Mouse (Mus musculus) adrenal gland, adult 10 weeks (tissue): ENCODE measurements around the gene Lime1. TPM values are rescaled to one million over a fixed set of nuclear protein-coding genes. Genes with fewer than 3 reads are reported as not detected.

Experiments
- polyA plus RNA-seq: library from polyadenylated mRNA; stranded (reverse); fragments of 350-450 nt; fragmentation: Illumina TruSeq; extraction: RNeasy Lipid Tissue Mini Kit (QIAGEN cat#74804); gene quantifications from one replicate; pipeline ENCODE4 v1.2.3, GENCODE M21; 2014; ENCODE audit warnings: low read depth, low replicate concordance

Lime1 gene
- not detected for polyA plus RNA-seq

DNA sequence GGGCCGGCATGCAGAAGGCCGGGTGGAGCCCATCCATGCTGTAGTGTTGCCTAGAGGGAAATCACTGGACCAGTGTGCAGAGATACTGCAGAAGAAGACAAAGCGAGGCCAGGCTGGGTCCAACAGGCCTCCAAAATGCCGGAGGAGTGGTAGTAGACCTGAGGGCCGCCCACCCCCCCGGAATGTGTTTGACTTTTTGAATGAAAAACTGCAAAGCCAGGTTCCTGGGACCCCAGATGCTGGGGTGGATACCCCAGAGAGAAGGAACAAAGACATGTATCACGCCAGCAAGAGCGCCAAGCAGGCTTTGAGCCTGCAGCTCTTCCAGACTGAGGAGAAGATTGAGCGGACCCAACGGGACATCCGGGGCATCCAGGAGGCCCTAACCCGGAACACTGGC is at the start of gene Lime1:
Lime1 (plus strand) TSS at position 301 of the 400 bp plus-strand sequence.

DNA sequence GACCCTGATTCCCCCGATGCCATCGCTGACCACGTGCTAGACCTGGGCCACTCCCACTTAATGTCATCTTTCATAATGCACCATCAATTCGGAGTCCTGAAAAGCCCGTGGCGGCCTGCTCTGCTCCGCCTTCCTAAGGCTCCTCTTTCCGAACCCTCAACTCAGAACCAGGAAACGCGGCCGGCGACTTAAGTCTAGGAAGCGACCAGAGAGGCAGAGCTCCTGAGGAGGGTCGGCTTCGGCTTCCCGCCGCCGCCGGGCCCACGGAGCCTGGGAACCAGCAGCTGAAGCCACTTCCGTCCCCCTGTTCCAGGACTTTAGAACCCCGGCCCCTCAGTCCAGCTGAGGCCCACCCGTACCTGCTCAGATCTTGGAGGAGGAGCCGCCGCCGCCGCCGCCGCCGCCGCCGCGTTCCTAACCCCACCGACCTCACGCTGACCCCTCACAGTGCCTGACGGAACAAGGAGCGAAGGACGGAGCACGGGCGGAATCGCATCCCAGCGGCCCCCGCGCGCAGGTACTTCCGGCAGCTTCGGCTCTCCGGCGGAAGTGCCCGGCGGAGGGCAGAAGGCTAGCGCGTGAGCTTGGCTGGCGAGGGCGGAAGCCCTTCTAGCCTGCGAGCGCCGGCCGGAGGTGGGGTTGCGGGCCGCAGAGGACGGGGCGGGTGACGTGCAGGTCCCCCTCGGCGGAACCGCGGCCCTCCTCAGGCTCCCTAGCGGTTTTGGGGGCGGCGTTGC is 14.8 kb upstream of the Lime1 start, which contains the start of the genes Zgpat and Arfrp1:
Zgpat (plus strand) TSS at position 69 of the 737 bp plus-strand sequence.
Arfrp1 (minus strand) TSS at position 545 of the 737 bp plus-strand sequence.

Other genes starting within 250 kb of the Lime1 start
- 2.5 TPM for gene Kcnq2, start 244.8 kb upstream of the Lime1 start, polyA plus RNA-seq
- gene Eef1a2, start 223.1 kb upstream of the Lime1 start, polyA plus RNA-seq: 0.47 TPM
- 8.3 TPM for gene Ppdpf, start 192.8 kb upstream of the Lime1 start, polyA plus RNA-seq
- gene Ptk6, start 177.3 kb upstream of the Lime1 start, polyA plus RNA-seq: not detected
- gene Srms, start 166.9 kb upstream of the Lime1 start, polyA plus RNA-seq: not detected
- not detected for gene Fndc11, start 160.1 kb upstream of the Lime1 start, polyA plus RNA-seq
- 2.0 TPM for gene Helz2, start 138.1 kb upstream of the Lime1 start, polyA plus RNA-seq
- 6.2 TPM for gene Gmeb2, start 92.0 kb upstream of the Lime1 start, polyA plus RNA-seq
- gene Stmn3, start 65.6 kb upstream of the Lime1 start, polyA plus RNA-seq: 3.5 TPM
- gene Rtel1, start 60.3 kb upstream of the Lime1 start, polyA plus RNA-seq: 8.2 TPM
- 1.5 TPM for gene Zgpat, start 15.2 kb upstream of the Lime1 start, polyA plus RNA-seq
- 36.5 TPM for gene Arfrp1, start 14.7 kb upstream of the Lime1 start, polyA plus RNA-seq
- gene Zbtb46, start 79.3 kb downstream of the Lime1 start, polyA plus RNA-seq: 8.7 TPM
- gene Abhd16b, start 113.1 kb downstream of the Lime1 start, polyA plus RNA-seq: not detected
- gene Tpd52l2, start 117.1 kb downstream of the Lime1 start, polyA plus RNA-seq: 77.2 TPM
- 47.9 TPM for gene Dnajc5, start 140.4 kb downstream of the Lime1 start, polyA plus RNA-seq
- 16.6 TPM for gene Uckl1, start 204.8 kb downstream of the Lime1 start, polyA plus RNA-seq
- 40.8 TPM for gene Prpf6, start 211.8 kb downstream of the Lime1 start, polyA plus RNA-seq
- gene Zfp512b, start 212.7 kb downstream of the Lime1 start, polyA plus RNA-seq: 5.6 TPM
- 9.0 TPM for gene Samd10, start 219.1 kb downstream of the Lime1 start, polyA plus RNA-seq